Mouse (Mus musculus) forebrain, postnatal 0 days (tissue): ENCODE results near the gene Atxn7l3. TPM values are rescaled to one million over a fixed set of nuclear protein-coding genes. Genes with fewer than 3 reads are reported as not detected.
A peak's percentile ranks its signal among the peaks of the same experiment; 100 is the strongest.
"Not testable (repeated sequence)": the region's sequence is repeated elsewhere in the genome, so short reads cannot be mapped to it uniquely, and the experiment has no call there.

Experiments used
- ATAC-seq: fragments of 200-750 bp; cut with Nextera tagmentation; 2 replicates; pipeline ENCODE4 v1.8.0; 2017; ENCODE audit warnings: mild to moderate bottlenecking, moderate library complexity
- DNase-seq: peaks from one replicate; pipeline ENCODE4 v3.0.0-alpha.2; 2015
- H3K27ac ChIP-seq: fragments of 300-500 bp; sonication (generic); 2 replicates; pipeline ENCODE4 v1.5.1; 2014; ENCODE audit warnings: low read depth, mild to moderate bottlenecking, antibody characterized with exemption, low read length, moderate library complexity, mixed read lengths
- H3K27me3 ChIP-seq: fragments of 300-500 bp; sonication (generic); 2 replicates; pipeline ENCODE4 v1.6.1; 2014; ENCODE audit warnings: mild to moderate bottlenecking, low read length, mixed read lengths; ENCODE audit not compliant: insufficient read depth
- H3K36me3 ChIP-seq: fragments of 300-500 bp; sonication (generic); 2 replicates; pipeline ENCODE4 v1.6.1; 2014; ENCODE audit warnings: mild to moderate bottlenecking, moderate library complexity; ENCODE audit not compliant: insufficient read depth
- H3K4me1 ChIP-seq: fragments of 300-500 bp; sonication (generic); 2 replicates; pipeline ENCODE4 v1.6.1; 2014; ENCODE audit warnings: antibody characterized with exemption; ENCODE audit not compliant: insufficient read depth
- H3K4me2 ChIP-seq: fragments of 300-500 bp; sonication (generic); 2 replicates; pipeline ENCODE4 v1.6.1; 2014; ENCODE audit warnings: low read depth, mild to moderate bottlenecking, moderate library complexity
- H3K4me3 ChIP-seq: fragments of 300-500 bp; sonication (generic); 2 replicates; pipeline ENCODE4 v1.5.1; 2014; ENCODE audit warnings: low read depth, low read length, mixed read lengths
- H3K9ac ChIP-seq: fragments of 300-500 bp; sonication (generic); 2 replicates; pipeline ENCODE4 v1.6.1; 2014; ENCODE audit warnings: mild to moderate bottlenecking
- H3K9me3 ChIP-seq: fragments of 300-500 bp; sonication (generic); 2 replicates; pipeline ENCODE4 v1.6.1; 2016; ENCODE audit warnings: low read length
- CTCF ChIP-seq: sonication (generic); IDR thresholded peaks from 2 replicates; pipeline ENCODE4 v1.5.1; 2016; ENCODE audit warnings: antibody characterized with exemption, control low read depth, low read depth
- WGBS: fragments of 180-500 bp; shearing (Covaris S2); extraction: QIAGEN DNeasy Blood & Tissue Kit; methylation state at CpG from one replicate; pipeline ENCODE4 v1.1.7; 2014; 5-methylcytosine and 5-hydroxymethylcytosine counted together
- polyA plus RNA-seq: library from polyadenylated mRNA; unstranded; fragments of >200 nt; fragmentation: Nextera tagmentation; extraction: Ambion mirVana; gene quantifications from 2 replicates; pipeline ENCODE4 v1.2.1, GENCODE M21; 2015
- total RNA-seq: library from RNA; depleted of rRNA; stranded (reverse); fragments of >200 nt; gene quantifications from 2 replicates; pipeline ENCODE4 v1.2.3, GENCODE M21; 2014

The Atxn7l3 gene
- total and polyA plus RNA-seq, 2 experiments from 2014 or later: 26.2 to 167 TPM

DNA sequence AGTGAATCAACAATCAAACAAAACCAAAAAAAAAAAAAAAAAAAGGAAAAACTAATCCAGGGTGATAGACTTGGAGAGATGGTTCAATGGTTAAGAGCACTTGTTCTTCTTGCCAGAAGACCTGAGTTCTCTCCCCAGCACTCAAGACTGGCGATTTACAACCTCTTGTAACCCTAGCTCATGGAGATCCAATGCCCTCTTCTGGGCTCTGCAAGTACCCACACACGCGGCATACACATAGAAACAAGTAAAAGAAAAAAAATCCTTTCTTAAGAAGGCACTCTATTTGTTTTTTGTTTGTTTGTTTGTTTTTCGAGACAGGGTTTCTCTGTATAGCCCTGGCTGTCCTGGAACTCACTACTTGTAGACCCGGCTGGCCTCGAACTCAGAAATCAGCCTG, 12.5 kb downstream of the Atxn7l3 start:
- H3K9me3 ChIP-seq: no peaks in the 10 kb centered on the region
- H3K27me3 ChIP-seq: no peaks in the 10 kb centered on the region
- H3K4me2 ChIP-seq: peak overlapping the region; percentile 79; the same call in 1 of the 2 replicates
- ATAC-seq (no peak), DNase-seq (no peak)
- H3K4me3 ChIP-seq: no peak overlapping the region; the same call in 1 of the 2 replicates
- H3K36me3 ChIP-seq: peaks cover 17% of the 10 kb centered on the region
- no peak; the same call in 1 of the 2 replicates for TF ChIP-seq CTCF
- peaks cover 11% of the 10 kb centered on the region; the same call in 1 of the 2 replicates for H3K4me1 ChIP-seq
- H3K9ac ChIP-seq: no peak overlapping the region
- H3K27ac ChIP-seq: no peak overlapping the region
- 93% methylated on average over 6 of the region's 6 CpGs for WGBS

DNA sequence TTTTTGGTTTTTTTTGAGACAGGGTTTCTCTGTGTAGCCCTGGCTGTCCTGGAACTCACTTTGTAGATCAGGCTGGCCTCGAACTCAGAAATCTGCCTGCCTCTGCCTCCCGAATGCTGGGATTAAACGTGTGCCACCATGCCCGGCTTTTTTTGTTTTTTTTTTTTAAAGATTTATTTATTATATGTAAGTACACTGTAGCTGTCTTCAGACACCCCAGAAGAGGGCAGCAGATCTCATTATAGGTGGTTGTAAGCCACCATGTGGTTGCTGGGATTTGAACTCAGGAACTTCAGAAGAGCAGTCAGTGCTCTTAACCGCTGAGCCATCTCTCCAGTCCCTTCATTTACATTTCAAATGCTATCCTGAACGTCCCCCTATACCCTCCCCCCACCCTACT, 16.2 kb downstream of the Atxn7l3 start:
- not testable (repeated sequence) for H3K9me3 ChIP-seq, DNase-seq, H3K36me3 ChIP-seq, H3K4me1 ChIP-seq, H3K27me3 ChIP-seq, H3K27ac ChIP-seq, H3K4me2 ChIP-seq, H3K9ac ChIP-seq, H3K4me3 ChIP-seq, ATAC-seq
- 66% methylated on average over 6 of the region's 6 CpGs for WGBS

- Histone ChIP-seq H3K9ac (no peak overlapping the region), H3K9me3 (no peaks in the 10 kb centered on the region), H3K4me3 (no peak overlapping the region), H3K27me3 (peaks cover 4% of the 10 kb centered on the region; the same call in 1 of the 2 replicates), H3K4me2 (no peak overlapping the region), H3K4me1 (no peaks in the 10 kb centered on the region), H3K27ac (no peak overlapping the region), H3K36me3 (no peaks in the 10 kb centered on the region)
- 93% methylated on average over 3 of the region's 3 CpGs for WGBS
- DNase-seq: no peak
- TF ChIP-seq CTCF: no peak
- no peak for ATAC-seq
These were observed 16.8 kb downstream of the Atxn7l3 start for GRCm38 (mm10) chr11:102279595-102279994.

- H3K4me2 ChIP-seq: no peak overlapping the region
- H3K4me3 ChIP-seq: no peak overlapping the region
- ATAC-seq (no peak), DNase-seq (no peak)
- no peaks in the 10 kb centered on the region for H3K4me1 ChIP-seq
- peaks cover 4% of the 10 kb centered on the region; the same call in 1 of the 2 replicates for H3K27me3 ChIP-seq
- no peaks in the 10 kb centered on the region for H3K9me3 ChIP-seq
- H3K27ac ChIP-seq: no peak overlapping the region
- no peak for TF ChIP-seq CTCF
- no peak overlapping the region for H3K9ac ChIP-seq
- WGBS: 60% methylated on average over 7 of the region's 12 CpGs
- H3K36me3 ChIP-seq: no peaks in the 10 kb centered on the region
These were observed 18.7 kb downstream of the Atxn7l3 start for GRCm38 (mm10) chr11:102277754-102278153.

GRCm38 (mm10) chr11:102276411-102276915, 20.0 kb downstream of the Atxn7l3 start:
- peak; percentile 50 for DNase-seq
- 3% methylated on average over 33 of the region's 33 CpGs for WGBS
- Histone ChIP-seq H3K4me2 (peak overlapping the region; percentile 75), H3K4me3 (peak overlapping the region; percentile 33), H3K36me3 (no peaks in the 10 kb centered on the region), H3K27me3 (peaks cover 4% of the 10 kb centered on the region; the same call in 1 of the 2 replicates), H3K9ac (peak overlapping the region; percentile 45), H3K9me3 (no peaks in the 10 kb centered on the region), H3K27ac (no peak overlapping the region), H3K4me1 (no peaks in the 10 kb centered on the region)
- TF ChIP-seq CTCF: no peak
- ATAC-seq: peak; percentile 77

DNA sequence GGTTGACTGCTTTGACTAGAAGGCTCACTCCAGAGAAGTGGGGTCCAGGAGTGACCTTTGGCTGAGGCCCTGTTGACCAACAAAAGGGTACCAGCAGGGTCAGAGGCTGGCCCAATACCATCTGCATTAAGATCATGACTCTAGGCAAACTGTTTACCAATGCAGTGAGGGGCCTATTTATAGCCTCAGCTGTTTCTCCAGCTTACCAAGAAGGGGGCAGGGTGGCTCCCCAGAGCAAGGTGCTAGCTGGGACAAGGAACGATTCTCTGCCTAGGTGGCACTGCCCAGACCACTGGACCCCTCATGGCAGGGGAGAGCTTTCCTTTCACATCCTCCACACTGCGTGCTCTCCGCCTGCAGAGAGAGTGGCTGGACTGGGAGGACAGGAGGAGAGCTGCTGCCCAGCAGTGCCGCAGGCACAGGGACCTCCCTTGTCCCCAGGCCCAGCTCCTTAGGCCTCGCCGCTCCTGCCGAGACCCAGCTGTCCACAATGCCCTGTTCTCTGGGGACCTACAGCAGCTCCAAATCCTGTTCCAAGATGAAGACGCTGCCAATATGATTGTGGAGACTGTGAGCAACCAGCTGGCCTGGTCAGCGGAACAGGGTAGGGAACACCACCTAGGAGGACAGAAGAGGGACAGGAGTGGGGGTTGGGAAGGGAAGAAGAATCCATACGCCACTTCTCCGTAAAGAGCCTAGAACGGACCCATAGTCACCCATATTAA, 27.7 kb downstream of the Atxn7l3 start, which contains the start of gene Asb16:
Asb16 (plus strand) TSS at position 224 of the 725 bp plus-strand sequence.
- TF ChIP-seq CTCF: no peak
- no peak within 1 kb of the TSS for H3K4me2 ChIP-seq
- H3K4me1 ChIP-seq: no peaks in the 10 kb centered on the region
- DNase-seq (no peak), ATAC-seq (no peak)
- H3K36me3 ChIP-seq: no peaks in the 10 kb centered on the region
- WGBS: 86% methylated on average over 12 of the region's 12 CpGs
- H3K27ac ChIP-seq: no peak within 1 kb of the TSS
- H3K4me3 ChIP-seq: no peak within 1 kb of the TSS
- no peak within 1 kb of the TSS for H3K9ac ChIP-seq
- H3K9me3 ChIP-seq: no peaks in the 10 kb centered on the region
- no peaks in the 10 kb centered on the region for H3K27me3 ChIP-seq

GRCm38 (mm10) chr11:102267480-102267879, 29.0 kb downstream of the Atxn7l3 start:
- ATAC-seq: peak; percentile 92
- Histone ChIP-seq H3K9ac (no peak overlapping the region), H3K36me3 (no peaks in the 10 kb centered on the region), H3K4me2 (0 out of 2 replicates have a peak overlapping the region, but pooled peaks have one; percentile 13), H3K4me1 (no peaks in the 10 kb centered on the region), H3K27me3 (no peaks in the 10 kb centered on the region), H3K9me3 (no peaks in the 10 kb centered on the region), H3K4me3 (no peak overlapping the region), H3K27ac (no peak overlapping the region)
- 6% methylated on average over 11 of the region's 11 CpGs for WGBS
- peak; percentile 85 for TF ChIP-seq CTCF
- peak; percentile 85 for DNase-seq
